Mouse (Mus musculus): ENCODE data around the gene Bod1l.

GRCm38 (mm10) chr5:41781890-41782289 is 62.2 kb downstream of the Bod1l start:
- no peak for TF ChIP-seq CTCF (IDR thresholded peaks at IDR 0.05; ENCODE audit: control insufficient read depth, insufficient read depth, insufficient replicate concordance, low read depth, low read length)
- no peak for TF ChIP-seq POLR2A (IDR thresholded peaks at IDR 0.05; ENCODE audit: control insufficient read depth, low read depth, low read length)
